Mouse (Mus musculus) bone marrow macrophage, adult 2 months (primary cell): ENCODE results near the gene Lgsn.

Experiments used
- CTCF ChIP-seq: IDR thresholded peaks from 2 replicates; pipeline ENCODE4 v1.5.1; 2012; ENCODE audit warnings: low read depth, mild to moderate bottlenecking, low read length, moderate library complexity
- POLR2A ChIP-seq: IDR thresholded peaks from 2 replicates; pipeline ENCODE4 v1.6.1; 2012; ENCODE audit warnings: mild to moderate bottlenecking, low read depth, low read length, borderline replicate concordance

DNA sequence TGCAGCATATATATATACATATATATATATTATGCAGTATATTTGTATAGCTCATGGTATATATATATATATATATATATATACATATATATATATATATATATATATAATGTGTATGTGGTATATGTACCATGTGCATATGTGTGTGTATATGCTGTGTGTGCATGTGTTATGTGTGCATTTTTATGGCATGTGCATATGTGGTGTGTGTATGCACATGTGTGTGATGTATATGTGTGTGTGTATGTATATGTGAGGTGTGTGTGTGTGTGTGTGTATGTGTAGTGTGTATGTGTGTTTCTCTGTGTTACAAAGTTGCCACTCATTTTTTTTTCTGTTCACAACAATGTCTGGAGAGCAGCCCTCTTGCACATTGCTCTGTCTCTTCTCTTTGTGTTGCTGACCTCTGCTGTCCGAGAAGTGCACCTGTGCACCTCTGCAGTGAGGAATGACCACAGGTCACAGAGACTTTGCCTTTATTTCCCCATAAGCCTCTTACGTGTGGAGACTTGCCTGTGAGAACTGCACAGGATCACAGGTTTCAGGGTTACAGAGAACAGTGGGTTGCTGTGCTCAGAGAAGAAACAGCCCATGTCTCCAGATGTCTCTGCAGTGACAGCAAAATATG is 23.3 kb upstream of the Lgsn start:
- no peak for TF ChIP-seq POLR2A
- no peak for TF ChIP-seq CTCF
